In genomic region chr9:55150279-55150726, GRCm38 (mm10) we compare ENCODE assay signal across 7 mouse cellular contexts. TPM values are rescaled to one million over a fixed set of nuclear protein-coding genes. Genes with fewer than 3 reads are reported as not detected.
DNase-seq lines count a peak whose midpoint lies in the region; ATAC-seq and TF ChIP-seq lines count a peak whose summit lies in the region.

No protein-coding gene starts in this region.

- no peaks in the 10 kb centered on the region; the same call in 1 of the 2 replicates for H3K36me3 ChIP-seq in forebrain, embryonic 14.5 days (ENCODE audit: control insufficient read depth, insufficient read depth, low read length)
- no peaks in the 10 kb centered on the region for H3K36me3 ChIP-seq in limb, embryonic 14.5 days (ENCODE audit: control insufficient read depth, insufficient read depth, low read length)
- no peaks in the 10 kb centered on the region for H3K36me3 ChIP-seq in midbrain, embryonic 16.5 days (ENCODE audit: control insufficient read depth, insufficient read depth, low read length)

- no peak for TF ChIP-seq POLR2A in cerebellum, adult 2 months (IDR thresholded peaks at IDR 0.05; ENCODE audit: borderline replicate concordance, insufficient read depth, low read length)
- no peak for TF ChIP-seq POLR2A in limb, embryonic 14.5 days (IDR thresholded peaks at IDR 0.05; ENCODE audit: borderline replicate concordance, extremely low read depth, insufficient read depth, insufficient read length)

- intact Hi-C loops in left cerebral cortex, postnatal 4 days (cut with DNase I): loop anchor here (10.0 kb wide), 1 partner anchor 164 kb away; no protein-coding TSS in a partner anchor

- peak overlapping the region; percentile 91 for H3K27ac ChIP-seq in cerebellum, adult 2 months (ENCODE audit: insufficient read depth, low read length)
- H3K27ac ChIP-seq in forebrain, embryonic 14.5 days (ENCODE audit: low read depth, low read length): peak overlapping the region; percentile 74
- no peak overlapping the region; the same call in 1 of the 2 replicates for H3K27ac ChIP-seq in limb, embryonic 14.5 days (replicated peaks; ENCODE audit: low read depth, low read length)
- no peak overlapping the region; the same call in 1 of the 2 replicates for H3K27ac ChIP-seq in midbrain, embryonic 16.5 days (ENCODE audit: low read length)

- no peaks in the 10 kb centered on the region for H3K9me3 ChIP-seq in forebrain, embryonic 14.5 days (replicated peaks; ENCODE audit: control insufficient read depth, low read length)
- no peaks in the 10 kb centered on the region for H3K9me3 ChIP-seq in limb, embryonic 14.5 days (ENCODE audit: control insufficient read depth, low read length)
- no peaks in the 10 kb centered on the region for H3K9me3 ChIP-seq in midbrain, embryonic 16.5 days (replicated peaks; ENCODE audit: control insufficient read depth, low read length, poor library complexity, severe bottlenecking)

- H3K4me2 ChIP-seq in forebrain, embryonic 14.5 days (ENCODE audit: low read length): peak overlapping the region; percentile 88
- H3K4me2 ChIP-seq in limb, embryonic 14.5 days (replicated peaks; ENCODE audit: low read depth, low read length, severe bottlenecking): peak overlapping the region; percentile 93
- peak overlapping the region; percentile 78 for H3K4me2 ChIP-seq in midbrain, embryonic 16.5 days (ENCODE audit: low read length)

- ATAC-seq in forebrain, embryonic 14.5 days: no peak
- no peak for ATAC-seq in limb, embryonic 14.5 days (ENCODE audit: low FRiP score, low read depth)
- peak; percentile 43; the same call in 1 of the 2 replicates for ATAC-seq in midbrain, embryonic 16.5 days

- H3K4me3 ChIP-seq in cerebellum, adult 2 months (replicated peaks; ENCODE audit: insufficient read depth, low read depth, low read length): peak overlapping the region; percentile 85
- H3K4me3 ChIP-seq in forebrain, embryonic 14.5 days (ENCODE audit: low read depth, low read length): peak overlapping the region; percentile 85
- H3K4me3 ChIP-seq in limb, embryonic 14.5 days (replicated peaks; ENCODE audit: low read length): peak overlapping the region; percentile 90
- peak overlapping the region; percentile 66 for H3K4me3 ChIP-seq in midbrain, embryonic 16.5 days (ENCODE audit: low read depth, low read length)

- 2% methylated on average over 13 of the region's 13 CpGs for WGBS in cerebellum, adult 2 months
- 2% methylated on average over 13 of the region's 13 CpGs for WGBS in forebrain, embryonic 14.5 days
- WGBS in limb, embryonic 14.5 days: 4% methylated on average over 13 of the region's 13 CpGs
- WGBS in midbrain, embryonic 16.5 days: 3% methylated on average over 13 of the region's 13 CpGs

- H3K9ac ChIP-seq in forebrain, embryonic 14.5 days (ENCODE audit: low read length): peak overlapping the region; percentile 88
- peak overlapping the region; percentile 90 for H3K9ac ChIP-seq in limb, embryonic 14.5 days (ENCODE audit: low read depth, low read length, severe bottlenecking)
- H3K9ac ChIP-seq in midbrain, embryonic 16.5 days (ENCODE audit: low read depth, low read length): peak overlapping the region; percentile 80

- no peak for TF ChIP-seq CTCF in cerebellum, adult 2 months (IDR thresholded peaks at IDR 0.05; ENCODE audit: borderline replicate concordance, insufficient read depth, low read depth, low read length)

- H3K4me1 ChIP-seq in cerebellum, adult 2 months (ENCODE audit: control insufficient read depth, insufficient read depth, low read length): peaks cover 10% of the 10 kb centered on the region; the same call in 1 of the 2 replicates
- H3K4me1 ChIP-seq in forebrain, embryonic 14.5 days (ENCODE audit: control insufficient read depth, insufficient read depth, low read length): peaks cover 6% of the 10 kb centered on the region; the same call in 1 of the 2 replicates
- peaks cover 8% of the 10 kb centered on the region for H3K4me1 ChIP-seq in limb, embryonic 14.5 days (ENCODE audit: control insufficient read depth, insufficient read depth, low read length)
- H3K4me1 ChIP-seq in midbrain, embryonic 16.5 days (ENCODE audit: control insufficient read depth, insufficient read depth, low read length): peaks cover 19% of the 10 kb centered on the region

- H3K27me3 ChIP-seq in cerebellum, adult 2 months (ENCODE audit: control insufficient read depth, insufficient read depth, low read length): no peaks in the 10 kb centered on the region; the same call in 1 of the 2 replicates
- no peaks in the 10 kb centered on the region for H3K27me3 ChIP-seq in forebrain, embryonic 14.5 days (replicated peaks; ENCODE audit: control insufficient read depth, insufficient read depth, low read length)
- H3K27me3 ChIP-seq in limb, embryonic 14.5 days (ENCODE audit: control insufficient read depth, insufficient read depth, low read length): no peaks in the 10 kb centered on the region
- no peaks in the 10 kb centered on the region for H3K27me3 ChIP-seq in midbrain, embryonic 16.5 days (ENCODE audit: control insufficient read depth, insufficient read depth, low read depth, low read length)

- peak; percentile 19 for DNase-seq in left cerebral cortex, postnatal 4 days
- no peak for DNase-seq in left cerebral cortex, adult 11 months (ENCODE audit: low spot score)
- DNase-seq in cerebellum, adult 2 months: peak; percentile 73 to 78
- DNase-seq in forebrain, embryonic 14.5 days (ENCODE audit: low spot score): no peak
- DNase-seq in limb, embryonic 14.5 days (ENCODE audit: low spot score): no peak
- DNase-seq in left cerebral cortex, adult 8-10 months (ENCODE audit: low spot score in 2 of 2): no peak

RNA-seq across cellular contexts. Expression of gene Ube2q2, which starts 1.6 kb away (rescaled TPM):
- total RNA-seq in left cerebral cortex, postnatal 4 days (2021): 10 to 100 TPM; 45.5 to 51.4 TPM
- 54.5 and 54.9 TPM in 2 replicates for polyA plus RNA-seq in cerebellum, adult 2 months (2012; rRNA removed)
- 24.3 and 32.0 TPM in 2 replicates for polyA plus RNA-seq in forebrain, embryonic 14.5 days (2014; fragmentation: Nextera tagmentation; extraction: Ambion mirVana)
- 18.8 and 19.8 TPM in 2 replicates for polyA plus RNA-seq in limb, embryonic 14.5 days (2012; rRNA removed)
- 40.6 and 44.6 TPM in 2 replicates for polyA plus RNA-seq in limb, embryonic 14.5 days (2014; fragmentation: Nextera tagmentation; extraction: Ambion mirVana)
- polyA plus RNA-seq in midbrain, embryonic 16.5 days (2015; fragmentation: Nextera tagmentation; extraction: Ambion mirVana): 38.1 and 38.7 TPM in 2 replicates
- 10 to 100 TPM; 65.1 to 76.6 (median 73.1) TPM for total RNA-seq in left cerebral cortex, adult 8-10 months (2022)

RNA-seq across cellular contexts. Expression of gene Fbxo22, which starts 58.4 kb away (rescaled TPM):
- 10 to 100 TPM; 51.4 to 58.3 TPM for total RNA-seq in left cerebral cortex, postnatal 4 days (2021)
- polyA plus RNA-seq in cerebellum, adult 2 months (2012; rRNA removed): 42.9 and 45.3 TPM in 2 replicates
- 73.0 and 83.6 TPM in 2 replicates for polyA plus RNA-seq in forebrain, embryonic 14.5 days (2014; fragmentation: Nextera tagmentation; extraction: Ambion mirVana)
- 23.6 and 27.2 TPM in 2 replicates for polyA plus RNA-seq in limb, embryonic 14.5 days (2012; rRNA removed)
- 47.6 and 50.2 TPM in 2 replicates for polyA plus RNA-seq in limb, embryonic 14.5 days (2014; fragmentation: Nextera tagmentation; extraction: Ambion mirVana)
- 85.9 and 89.9 TPM in 2 replicates for polyA plus RNA-seq in midbrain, embryonic 16.5 days (2015; fragmentation: Nextera tagmentation; extraction: Ambion mirVana)
- total RNA-seq in left cerebral cortex, adult 8-10 months (2022): 10 to 100 TPM; 39.9 to 43.1 (median 41.3) TPM

Comparison
In these comparisons a context has a peak if more than half of its experiments do, and no peak if none do; other contexts are left out.
1. DNase-seq: peak in left cerebral cortex, postnatal 4 days (single experiment) and cerebellum, adult 2 months (2 of 2); none in left cerebral cortex, adult 11 months (single experiment), forebrain, embryonic 14.5 days (single experiment), limb, embryonic 14.5 days (single experiment) and left cerebral cortex, adult 8-10 months (0 of 2).
2. H3K27ac ChIP-seq: peak in cerebellum, adult 2 months (single experiment) and forebrain, embryonic 14.5 days (single experiment); none in limb, embryonic 14.5 days (single experiment) and midbrain, embryonic 16.5 days (single experiment).
3. Peak in every context shown above with its lines, with median percentiles within 50 percentile points of each other: H3K4me3 ChIP-seq, H3K4me2 ChIP-seq and H3K9ac ChIP-seq.